Mouse (Mus musculus) ES-Bruce4 (cell line): ENCODE measurements at regions not wholly inside any gene's neighbourhood (a gene's known extent, or its start where the extent isn't known, plus 50 kb on each side); places are given as distances from the start of the nearest gene placed in this dataset.

Experiments used
- CTCF ChIP-seq: IDR thresholded peaks from one replicate; pipeline ENCODE4 v1.8.1; 2011; ENCODE audit warnings: low read depth, low read length
- EP300 ChIP-seq: IDR thresholded peaks from 2 replicates; pipeline ENCODE4 v1.6.1; 2011; ENCODE audit warnings: low read depth, low read length; ENCODE audit not compliant: insufficient read depth
- POLR2A ChIP-seq: IDR thresholded peaks from one replicate; pipeline ENCODE4 v1.8.1; 2011; ENCODE audit warnings: low read length; ENCODE audit not compliant: insufficient read depth

GRCm38 (mm10) chr7:124855056-124855455 lies 589.4 kb upstream of the Kdm8 start:
- TF ChIP-seq EP300 (no peak), POLR2A (no peak), CTCF (no peak)
